Mouse (Mus musculus): Measurements from ENCODE around the gene Pla2g5.

The Pla2g5 gene

DNA sequence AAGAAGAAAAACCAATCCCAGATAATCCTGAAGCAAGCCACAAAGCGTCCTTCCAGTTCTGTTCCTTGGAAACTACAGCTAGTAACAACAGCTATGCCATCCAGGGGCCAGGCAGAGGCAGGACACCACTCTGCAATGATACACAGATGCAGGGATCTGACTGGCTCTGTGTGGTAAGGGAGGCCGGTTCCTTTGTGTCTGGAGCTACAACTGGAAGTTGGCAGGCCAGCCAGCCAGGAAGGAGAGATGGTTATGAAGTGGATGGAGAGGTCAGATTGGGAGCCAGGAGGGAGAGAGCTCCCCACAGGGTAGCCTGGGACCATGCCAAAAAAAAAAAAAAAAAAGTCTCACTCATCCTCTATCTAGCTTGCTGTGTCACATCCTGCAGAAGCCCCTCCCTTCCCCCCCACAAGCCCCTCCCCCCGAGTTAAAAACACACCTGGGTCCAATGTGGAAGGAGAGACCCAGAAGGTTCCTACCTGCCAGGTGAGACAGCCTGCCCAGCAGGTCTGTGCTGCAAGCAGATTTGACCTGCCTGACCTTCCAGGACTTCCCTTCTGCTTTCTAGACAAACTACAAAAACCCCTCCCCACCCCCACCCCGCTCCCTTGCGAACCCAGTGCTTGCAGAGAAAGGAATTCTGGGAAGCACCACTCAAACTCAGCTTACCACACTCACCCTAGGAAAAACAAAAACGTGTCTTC lies 66.6 kb downstream of the Pla2g5 start:
- no peak for DNase-seq

- no peak for DNase-seq
These were observed 68.9 kb downstream of the Pla2g5 start for GRCm38 (mm10) chr4:138794344-138794743.

- peak; percentile 82 for DNase-seq
These were observed 70.0 kb downstream of the Pla2g5 start for GRCm38 (mm10) chr4:138793276-138793675.

DNA sequence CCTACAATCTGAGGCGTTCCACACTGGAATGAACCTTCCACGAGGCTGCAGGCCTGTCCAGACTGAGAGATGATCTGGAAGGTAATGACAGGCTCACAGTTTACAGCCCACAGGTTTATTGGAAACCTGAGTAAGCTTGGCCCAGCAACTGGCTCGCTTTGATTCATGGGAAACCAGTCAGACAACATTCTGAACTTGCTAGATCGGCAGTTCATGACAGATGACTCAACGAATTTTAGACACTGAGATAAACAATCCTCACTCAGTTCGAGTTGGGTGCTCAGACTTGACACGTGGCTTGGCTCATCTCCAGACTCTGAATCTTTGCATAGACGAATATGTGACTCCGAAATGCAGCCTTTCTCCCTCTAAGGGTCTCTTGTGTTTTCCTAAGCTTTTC lies 70.7 kb downstream of the Pla2g5 start:
- no peak for DNase-seq

DNA sequence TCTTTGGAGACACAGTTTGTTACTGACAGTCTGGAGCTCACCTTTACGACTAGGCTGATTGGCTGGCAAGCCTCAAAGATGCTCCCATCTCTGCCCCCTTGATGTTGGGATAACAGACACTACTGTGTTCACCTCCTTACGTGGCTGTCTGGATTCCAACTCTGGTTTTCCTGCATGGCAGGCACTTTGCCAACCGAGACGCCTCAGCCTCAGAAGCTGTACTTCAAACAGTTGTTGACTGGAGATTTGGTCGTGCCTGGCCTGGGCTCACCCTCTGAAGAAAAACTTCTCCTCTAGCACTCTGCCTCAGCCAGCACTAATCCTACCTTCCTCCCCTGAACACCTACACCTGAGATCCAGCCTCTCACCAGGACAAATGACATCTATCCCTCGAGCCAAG lies 71.8 kb downstream of the Pla2g5 start:
- peak; percentile 28 for DNase-seq

DNA sequence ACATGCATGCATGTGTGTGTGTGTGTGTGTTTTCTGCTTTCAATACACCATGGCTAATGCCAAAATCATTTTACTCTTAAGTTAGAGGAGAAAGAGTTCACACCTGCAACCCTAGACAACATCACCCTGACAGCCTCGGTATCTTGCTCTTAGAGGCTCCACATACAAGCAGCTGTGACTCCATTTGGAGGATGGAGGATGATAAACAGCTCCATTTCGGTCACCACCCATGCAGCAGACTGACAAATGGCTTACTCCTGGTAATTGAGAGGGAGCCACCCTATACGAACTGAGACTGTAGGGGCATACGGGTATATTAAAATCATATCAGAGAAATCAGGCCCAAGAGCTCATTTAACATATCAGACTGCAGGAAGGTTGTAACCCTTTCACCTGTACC lies 74.9 kb downstream of the Pla2g5 start:
- DNase-seq, result no peak

DNA sequence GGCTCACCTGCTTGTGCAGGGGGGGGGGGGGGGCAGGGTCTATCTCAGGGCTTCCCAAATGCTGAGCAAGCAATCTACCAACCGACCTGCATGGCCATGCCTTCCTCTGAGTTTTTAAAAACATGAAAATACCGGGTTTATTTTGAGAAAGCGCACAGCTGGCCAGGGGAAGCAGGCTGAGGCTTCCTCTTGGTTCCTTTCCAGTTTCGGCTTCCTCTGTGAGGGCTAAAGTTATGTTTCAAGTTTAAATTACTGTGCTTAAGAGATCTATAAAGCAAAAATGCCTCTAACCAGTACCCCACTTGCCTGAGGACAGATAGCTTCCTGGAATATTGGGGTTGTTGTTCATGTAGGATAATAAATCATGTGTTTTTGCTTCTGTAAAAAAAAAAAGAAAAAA lies 77.1 kb downstream of the Pla2g5 start:
- DNase-seq, result no peak

- no peak for DNase-seq
These were observed 77.6 kb downstream of the Pla2g5 start for GRCm38 (mm10) chr4:138785721-138786120.

DNA sequence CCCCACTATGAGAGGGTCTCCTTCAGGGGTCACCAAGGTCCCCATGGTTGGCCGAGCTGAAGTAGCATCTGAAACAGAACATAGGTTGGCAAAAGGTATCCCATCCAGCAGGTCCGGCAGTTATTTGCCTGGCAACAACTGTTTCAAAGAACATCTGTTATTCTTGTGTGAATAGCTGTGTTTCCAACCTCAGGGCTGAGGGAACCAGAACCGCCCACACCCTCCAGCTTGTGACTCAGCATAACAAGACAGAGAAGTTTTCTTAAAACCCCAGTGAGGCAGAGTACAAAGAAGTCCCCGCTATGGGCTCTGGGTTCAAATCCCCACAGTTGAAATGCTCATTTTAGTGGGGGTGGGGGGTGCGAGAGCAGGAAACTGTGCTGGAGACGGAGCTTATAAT lies 81.2 kb downstream of the Pla2g5 start:
- DNase-seq, result peak; percentile 32

- no peak for DNase-seq
These were observed 83.0 kb downstream of the Pla2g5 start for GRCm38 (mm10) chr4:138780300-138780699.

- DNase-seq, result no peak
These were observed 85.6 kb downstream of the Pla2g5 start for GRCm38 (mm10) chr4:138777417-138778407.

GRCm38 (mm10) chr4:138775435-138775834 lies 87.8 kb downstream of the Pla2g5 start, which contains the start of gene Pla2g2d:
Pla2g2d (plus strand) TSS chr4:138775735.
- no peak for DNase-seq

DNA sequence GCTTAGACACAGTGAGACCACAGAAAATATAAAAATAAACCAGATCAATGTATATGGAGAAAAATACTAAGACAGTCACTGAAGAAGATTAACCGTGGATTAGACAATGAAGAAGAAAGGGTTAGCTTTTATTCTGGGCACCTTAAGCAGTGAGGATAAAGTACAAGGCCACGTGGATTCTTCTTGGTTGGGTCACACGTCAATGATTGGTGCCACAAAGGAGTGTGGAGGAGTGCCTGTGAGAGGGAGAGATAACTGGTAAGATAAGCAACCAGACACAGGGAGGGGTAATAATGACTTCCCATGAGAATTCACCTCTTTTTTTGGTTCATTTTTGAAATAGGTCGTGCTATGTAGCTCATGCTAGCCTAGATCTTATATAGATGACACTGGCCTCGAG lies 90.9 kb downstream of the Pla2g5 start:
- DNase-seq, result no peak

DNA sequence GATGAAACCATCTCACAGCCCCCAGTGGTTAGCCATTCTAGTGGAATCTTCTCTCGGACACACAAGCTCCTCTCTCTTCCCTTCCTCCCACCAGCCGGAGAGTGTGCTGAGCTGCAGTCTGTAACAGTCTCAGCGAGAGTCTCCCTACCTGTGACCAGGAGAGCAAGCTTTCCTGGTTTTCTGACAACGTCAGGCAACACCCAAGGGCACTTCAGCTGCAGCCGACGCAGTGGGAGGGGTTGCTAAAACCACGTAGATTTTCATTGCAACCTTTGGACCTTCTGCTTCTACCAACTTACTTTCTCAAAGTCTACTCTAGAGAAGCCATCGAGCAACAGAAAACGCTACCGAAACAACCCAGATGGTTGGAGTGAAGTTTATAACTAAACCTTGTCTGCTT lies 91.3 kb downstream of the Pla2g5 start:
- DNase-seq, result no peak

DNA sequence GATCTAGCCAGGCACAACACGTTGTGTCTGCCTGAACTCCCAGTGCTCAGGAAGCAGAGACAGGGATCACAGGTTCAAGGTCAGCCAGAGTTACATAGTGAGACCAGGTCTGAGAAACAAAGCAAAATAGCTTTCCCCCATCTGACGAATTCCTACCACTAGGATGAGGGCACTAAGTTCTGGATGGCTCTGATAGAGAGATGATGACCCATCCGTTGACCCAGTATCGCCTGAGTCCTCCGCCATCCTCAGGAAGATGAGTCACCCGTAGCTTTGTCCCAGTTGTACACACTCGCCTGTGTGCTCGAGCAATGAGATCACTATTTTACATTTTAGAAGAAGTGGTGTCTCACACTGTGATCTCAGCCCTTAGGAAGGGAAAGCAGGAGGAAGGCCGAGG lies 101.0 kb downstream of the Pla2g5 start:
- DNase-seq, result no peak

DNA sequence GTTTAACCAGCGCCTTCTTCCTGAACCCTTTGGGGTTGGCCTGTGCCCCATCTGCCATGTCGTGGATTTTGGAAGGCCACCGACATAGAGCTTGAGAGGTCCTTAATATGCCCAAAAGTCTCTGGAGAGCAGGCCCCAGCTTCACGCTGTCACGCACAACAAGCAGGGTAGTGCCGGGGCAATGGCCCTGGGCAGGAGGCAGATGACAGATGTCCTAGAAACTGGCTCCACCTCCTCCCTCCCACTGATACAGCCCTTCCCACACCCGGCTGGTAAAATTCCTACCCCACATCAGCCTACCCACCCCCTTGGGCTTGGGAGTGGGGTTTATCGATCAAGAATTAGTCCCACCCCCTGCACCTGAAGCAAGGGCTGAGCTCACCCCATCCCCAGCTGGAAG lies 105.9 kb downstream of the Pla2g5 start, which contains the start of gene Pla2g2f:
Gene Pla2g2f (minus strand): TSS at position 211 of the 400 bp plus-strand sequence.
- DNase-seq, result no peak

- no peak for DNase-seq
These were observed 107.3 kb downstream of the Pla2g5 start for GRCm38 (mm10) chr4:138755983-138756382.

DNA sequence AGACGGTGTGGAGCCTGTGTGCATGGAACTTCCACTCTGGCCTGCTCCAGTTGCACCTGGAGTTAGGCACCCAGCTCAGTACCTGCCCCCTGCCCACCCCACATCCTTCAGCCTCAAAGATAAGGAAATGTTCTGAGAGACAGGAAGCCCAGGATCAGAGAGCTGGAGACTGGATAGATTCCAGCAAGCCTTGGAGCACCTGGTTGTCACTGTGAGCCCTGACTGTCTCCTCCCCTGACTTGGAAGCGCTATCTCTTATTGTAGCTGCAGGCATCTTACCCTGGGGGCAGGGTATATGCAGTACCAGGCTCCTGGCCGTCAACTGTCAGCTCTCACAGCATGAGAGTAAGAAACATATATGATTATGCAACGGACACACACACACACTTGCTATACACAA lies 107.8 kb downstream of the Pla2g5 start:
- DNase-seq, result no peak

- DNase-seq, result no peak
These were observed 108.8 kb downstream of the Pla2g5 start for GRCm38 (mm10) chr4:138754432-138754831.

DNA sequence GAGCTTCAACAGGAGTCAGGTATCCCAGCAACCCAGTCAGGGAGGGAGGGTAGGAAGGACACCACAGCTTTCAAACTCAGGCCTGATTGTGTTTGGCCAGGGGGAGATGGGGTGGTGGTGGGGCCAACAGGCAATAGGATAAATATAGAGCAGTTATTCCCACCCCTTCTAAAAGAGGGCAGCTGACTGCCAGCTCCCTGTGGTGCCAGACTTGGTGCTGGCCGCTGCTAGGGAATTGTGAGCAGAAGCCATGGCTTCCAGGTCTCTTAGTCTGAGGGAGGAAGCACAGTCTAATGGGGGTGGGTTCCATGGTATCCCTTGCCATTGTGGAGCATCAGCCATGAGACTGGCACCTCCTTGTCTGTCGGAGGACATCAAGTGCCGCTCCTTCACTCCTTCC lies 109.7 kb downstream of the Pla2g5 start:
- no peak for DNase-seq

GRCm38 (mm10) chr4:138752603-138753002 lies 110.7 kb downstream of the Pla2g5 start:
- DNase-seq, result no peak

Data from right cerebral cortex, postnatal 14 days (tissue).